Mouse (Mus musculus) gastrocnemius, postnatal 36 days (tissue): ENCODE measurements around the gene Rpl26. TPM values are rescaled to one million over a fixed set of nuclear protein-coding genes. Genes with fewer than 3 reads are reported as not detected.

ENCODE experiments used
- DNase-seq, 2 experiments: peaks; one replicate each; pipeline ENCODE4 v3.0.0; 2022
- intact Hi-C: fragments of 180-260 bp; cut with DNase I; formaldehyde crosslinking; loops from one replicate; pipeline ENCODE4 v1.15.1; 2025
- total RNA-seq, 2 experiments: library from RNA; stranded (reverse); gene quantifications; 2 replicates each; pipeline ENCODE4 v1.2.3; 2021

The Rpl26 gene
- total RNA-seq, 2 experiments from 2014 or later = 536 to 627 TPM

DNA sequence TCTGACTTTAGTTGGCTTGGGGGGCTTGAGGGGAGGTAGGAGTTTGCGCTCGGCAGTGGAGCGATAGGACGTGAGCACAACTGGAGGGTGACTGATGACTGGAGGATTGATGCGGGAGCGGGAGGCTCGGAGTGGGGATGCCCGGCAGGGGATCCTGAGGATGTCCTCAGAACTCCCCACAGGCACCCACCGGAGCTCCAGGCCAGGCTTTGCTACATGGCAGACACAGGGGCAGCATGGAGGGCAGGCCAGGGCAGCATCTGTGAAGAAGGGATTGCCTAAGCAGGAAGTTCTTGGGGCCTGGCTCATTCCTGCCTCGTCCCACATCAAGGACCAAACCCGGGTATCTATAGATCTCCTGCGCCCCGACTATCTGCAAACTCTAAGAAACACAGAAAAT lies 52.5 kb downstream of the Rpl26 start:
- intact Hi-C loops = loop anchor here (5.0 kb wide), 1 partner anchor 47 kb away; no protein-coding TSS in a partner anchor
- no peak for DNase-seq

DNA sequence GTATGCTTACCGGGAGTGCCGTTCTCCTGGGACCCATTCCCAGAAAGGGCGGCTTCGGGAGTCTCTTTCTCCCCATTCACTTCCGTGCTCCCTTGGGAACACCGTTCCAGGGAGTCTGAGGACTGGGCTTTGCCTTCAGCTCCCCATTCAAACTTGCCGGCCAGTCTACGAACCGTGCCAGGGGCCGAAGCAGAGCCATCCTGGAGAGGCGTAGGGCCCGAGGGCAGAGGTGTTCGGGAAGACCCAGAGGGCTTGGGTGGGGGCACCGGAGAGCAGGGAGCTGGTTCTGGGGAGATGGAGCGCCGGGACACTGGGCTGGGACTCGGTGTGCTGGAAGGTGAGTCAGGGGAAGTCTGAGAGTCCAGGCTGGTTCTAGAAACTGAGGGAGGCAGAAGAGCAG lies 53.0 kb downstream of the Rpl26 start:
- intact Hi-C loops = loop anchor here (5.0 kb wide), 1 partner anchor 47 kb away; no protein-coding TSS in a partner anchor
- DNase-seq = no peak

DNA sequence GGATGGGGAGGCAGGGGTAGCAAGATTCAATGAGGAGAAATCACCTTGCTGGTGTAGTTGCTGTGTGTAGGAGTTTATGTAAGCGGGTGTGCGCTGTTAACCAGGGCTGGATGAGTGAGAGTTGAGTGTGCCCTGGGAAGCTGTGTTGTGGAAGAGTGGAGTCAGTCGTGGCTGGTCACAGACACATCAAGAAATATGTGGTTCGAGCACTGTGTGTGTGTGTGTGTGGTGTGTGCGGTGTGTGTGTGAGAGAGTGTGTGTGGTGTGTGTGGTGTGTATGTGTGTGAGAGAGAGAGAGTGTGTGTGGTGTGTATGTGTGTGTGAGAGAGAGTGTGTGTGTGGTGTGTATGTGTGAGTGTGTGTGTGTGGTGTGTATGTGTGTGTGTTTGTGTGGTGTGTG lies 54.1 kb downstream of the Rpl26 start:
- no peak for DNase-seq
- intact Hi-C loops = no loop called here

DNA sequence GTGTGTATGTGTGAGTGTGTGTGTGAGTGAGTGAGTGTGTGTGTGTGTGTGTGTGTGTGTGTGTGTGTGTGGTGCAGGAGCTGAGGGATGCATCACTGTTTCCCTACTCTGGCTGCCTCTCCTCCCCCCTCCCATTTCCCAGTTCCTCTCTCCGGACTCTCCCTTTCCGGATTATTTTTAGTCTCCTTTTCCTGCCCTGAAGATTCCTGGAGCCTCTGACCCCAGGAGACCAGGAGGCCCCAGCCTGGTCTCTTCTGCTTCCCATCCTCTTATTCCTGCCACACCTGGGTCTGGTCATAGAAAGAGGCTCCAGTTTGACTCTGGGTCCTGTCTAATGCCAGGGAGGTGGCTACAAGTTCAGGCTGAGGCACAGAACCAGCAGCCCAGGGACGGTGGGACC lies 54.7 kb downstream of the Rpl26 start:
- intact Hi-C loops = no loop called here
- no peak for DNase-seq

Other genes with a start within 250 kb of the Rpl26 start
- gene Myh10, start 210.0 kb upstream of the Rpl26 start, total RNA-seq = 10 to 100 TPM; 12.7 to 20.7 TPM
- gene Ndel1, start 29.7 kb upstream of the Rpl26 start, total RNA-seq = 10 to 100 TPM; 70.0 to 81.9 TPM
- not detected for gene Rnf222, start 13.0 kb upstream of the Rpl26 start, total RNA-seq
- gene Odf4, start 25.5 kb downstream of the Rpl26 start, total RNA-seq = not detected
- 1 to 10 TPM; 6.9 to 7.8 TPM for gene Arhgef15, start 55.9 kb downstream of the Rpl26 start, total RNA-seq
- 1 to 10 TPM; 3.4 to 3.5 TPM for gene Slc25a35, start 66.5 kb downstream of the Rpl26 start, total RNA-seq
- 10 to 100 TPM; 58.7 to 65.4 TPM for gene Rangrf, start 73.6 kb downstream of the Rpl26 start, total RNA-seq
- 1 to 10 TPM; 5.1 to 6.6 TPM for gene Pfas, start 106.9 kb downstream of the Rpl26 start, total RNA-seq
- gene Ctc1, start 114.3 kb downstream of the Rpl26 start, total RNA-seq = 10 to 100 TPM in 1 of 2 experiments, 1 to 10 TPM in 1; 9.6 to 10.9 TPM
- 1 to 10 TPM in 1 of 2 experiments, under 1 TPM in 1; 0.51 to 1.1 TPM for gene Aurkb, start 144.1 kb downstream of the Rpl26 start, total RNA-seq
- 10 to 100 TPM; 17.4 to 18.8 TPM for gene Borcs6, start 158.1 kb downstream of the Rpl26 start, total RNA-seq
- 1 to 10 TPM; 3.4 TPM for gene Tmem107, start 169.2 kb downstream of the Rpl26 start, total RNA-seq
- gene Vamp2, start 186.9 kb downstream of the Rpl26 start, total RNA-seq = 10 to 100 TPM; 26.7 to 38.1 TPM
- gene Per1, start 193.6 kb downstream of the Rpl26 start, total RNA-seq = 10 to 100 TPM; 60.9 to 89.0 TPM
- not detected for gene Hes7, start 218.8 kb downstream of the Rpl26 start, total RNA-seq
- gene 9130213A22Rik, start 221.0 kb downstream of the Rpl26 start, total RNA-seq = not detected
- not detected for gene Aloxe3, start 224.3 kb downstream of the Rpl26 start, total RNA-seq